Mouse (Mus musculus) forebrain, embryonic 11.5 days (tissue): Measurements from ENCODE around the gene Gldn. TPM values are rescaled to one million over a fixed set of nuclear protein-coding genes. Genes with fewer than 3 reads are reported as not detected.

Source experiments
- ATAC-seq: fragments of 200-750 bp; cut with Nextera tagmentation; replicated peaks from 2 replicates; pipeline ENCODE4 v1.8.0; 2017; ENCODE audit warnings: moderate TSS enrichment; ENCODE audit not compliant: low FRiP score
- DNase-seq: peaks from one replicate; pipeline ENCODE4 v3.0.0-alpha.2; 2017; ENCODE audit warnings: low spot score
- H3K27ac ChIP-seq: fragments of 300-500 bp; sonication (generic); 2 replicates; pipeline ENCODE4 v1.5.1; 2014; ENCODE audit warnings: low read depth, low read length
- H3K27me3 ChIP-seq: fragments of 300-500 bp; sonication (generic); 2 replicates; pipeline ENCODE4 v1.6.1; 2014; ENCODE audit warnings: mild to moderate bottlenecking, low read length, mixed read lengths; ENCODE audit not compliant: control insufficient read depth, insufficient read depth
- H3K36me3 ChIP-seq: fragments of 300-500 bp; sonication (generic); 2 replicates; pipeline ENCODE4 v1.6.1; 2014; ENCODE audit warnings: mild to moderate bottlenecking, low read length, moderate library complexity, mixed read lengths; ENCODE audit not compliant: control insufficient read depth, insufficient read depth
- H3K4me1 ChIP-seq: fragments of 300-500 bp; sonication (generic); replicated peaks from 2 replicates; pipeline ENCODE4 v1.6.1; 2014; ENCODE audit warnings: low read length, mixed read lengths; ENCODE audit not compliant: control insufficient read depth, insufficient read depth
- H3K4me2 ChIP-seq: fragments of 300-500 bp; sonication (generic); 2 replicates; pipeline ENCODE4 v1.6.1; 2014; ENCODE audit warnings: low read depth, mild to moderate bottlenecking, low read length, moderate library complexity, mixed read lengths; ENCODE audit not compliant: severe bottlenecking
- H3K4me3 ChIP-seq: fragments of 300-500 bp; sonication (generic); 2 replicates; pipeline ENCODE4 v1.5.1; 2014; ENCODE audit warnings: low read depth, low read length
- H3K9ac ChIP-seq: fragments of 300-500 bp; sonication (generic); 2 replicates; pipeline ENCODE4 v1.6.1; 2014; ENCODE audit warnings: low read length
- H3K9me3 ChIP-seq: fragments of 300-500 bp; sonication (generic); 2 replicates; pipeline ENCODE4 v1.6.1; 2016; ENCODE audit warnings: low read length, mixed read lengths; ENCODE audit not compliant: control insufficient read depth
- WGBS: fragments of 180-500 bp; shearing (Covaris S2); extraction: QIAGEN DNeasy Blood & Tissue Kit; methylation state at CpG from one replicate; pipeline ENCODE4 v1.1.7; 2014; 5-methylcytosine and 5-hydroxymethylcytosine counted together
- polyA plus RNA-seq: library from polyadenylated mRNA; unstranded; fragments of >200 nt; fragmentation: Nextera tagmentation; extraction: Ambion mirVana; gene quantifications from 2 replicates; pipeline ENCODE4 v1.2.1, GENCODE M21; 2014

Gldn gene
- polyA plus RNA-seq, 1 experiment from 2014 or later, result 0.11 TPM

- H3K27me3 ChIP-seq, result no peaks in the 10 kb centered on the region
- H3K9ac ChIP-seq, result no peak overlapping the region
- no peak overlapping the region for H3K4me3 ChIP-seq
- H3K36me3 ChIP-seq, result no peaks in the 10 kb centered on the region
- no peaks in the 10 kb centered on the region for H3K9me3 ChIP-seq
- H3K27ac ChIP-seq, result no peak overlapping the region
- peaks cover 6% of the 10 kb centered on the region; the same call in 1 of the 2 replicates for H3K4me1 ChIP-seq
- ATAC-seq (peak; percentile 72), DNase-seq (peak; percentile 67)
- H3K4me2 ChIP-seq, result no peak overlapping the region
- WGBS, result 16% methylated on average over 12 of the region's 12 CpGs
Measured at GRCm38 (mm10) chr9:54335582-54335981, 49.3 kb downstream of the Gldn start.

GRCm38 (mm10) chr9:54336532-54337144, 50.4 kb downstream of the Gldn start:
- ATAC-seq (peak; percentile 75; the same call in 1 of the 2 replicates), DNase-seq (peak; percentile 76)
- H3K4me1 ChIP-seq, result peaks cover 6% of the 10 kb centered on the region; the same call in 1 of the 2 replicates
- H3K27ac ChIP-seq, result no peak overlapping the region
- H3K4me2 ChIP-seq, result no peak overlapping the region
- no peaks in the 10 kb centered on the region for H3K9me3 ChIP-seq
- WGBS, result 47% methylated on average over 6 of the region's 6 CpGs
- no peak overlapping the region for H3K9ac ChIP-seq
- no peaks in the 10 kb centered on the region for H3K36me3 ChIP-seq
- H3K4me3 ChIP-seq, result no peak overlapping the region
- H3K27me3 ChIP-seq, result no peaks in the 10 kb centered on the region

DNA sequence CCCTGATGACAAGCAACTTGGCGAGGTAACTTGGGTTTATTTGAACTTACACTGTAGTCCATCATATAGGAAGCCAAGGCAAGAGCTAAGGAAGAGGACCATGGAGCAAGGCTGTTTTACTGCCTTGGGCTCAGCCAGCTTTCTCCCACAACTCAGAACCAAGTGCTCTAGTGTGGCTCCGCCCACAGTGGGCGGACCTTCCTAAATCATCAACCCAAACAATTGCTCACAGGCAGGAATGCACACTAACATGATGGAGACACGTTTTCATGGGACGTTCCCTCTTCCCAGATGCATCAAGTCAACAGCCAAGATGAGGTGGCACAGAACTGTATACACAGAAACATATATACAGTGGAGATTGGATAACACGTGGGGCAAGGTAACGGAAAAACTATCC, 55.7 kb downstream of the Gldn start:
- no peak overlapping the region for H3K27ac ChIP-seq
- no peaks in the 10 kb centered on the region for H3K36me3 ChIP-seq
- no peak overlapping the region for H3K4me3 ChIP-seq
- H3K4me1 ChIP-seq, result no peaks in the 10 kb centered on the region
- H3K4me2 ChIP-seq, result no peak overlapping the region
- H3K9me3 ChIP-seq, result no peaks in the 10 kb centered on the region
- ATAC-seq (no peak), DNase-seq (no peak)
- no peak overlapping the region for H3K9ac ChIP-seq
- no peaks in the 10 kb centered on the region for H3K27me3 ChIP-seq
- 75% methylated on average over 7 of the region's 7 CpGs for WGBS

DNA sequence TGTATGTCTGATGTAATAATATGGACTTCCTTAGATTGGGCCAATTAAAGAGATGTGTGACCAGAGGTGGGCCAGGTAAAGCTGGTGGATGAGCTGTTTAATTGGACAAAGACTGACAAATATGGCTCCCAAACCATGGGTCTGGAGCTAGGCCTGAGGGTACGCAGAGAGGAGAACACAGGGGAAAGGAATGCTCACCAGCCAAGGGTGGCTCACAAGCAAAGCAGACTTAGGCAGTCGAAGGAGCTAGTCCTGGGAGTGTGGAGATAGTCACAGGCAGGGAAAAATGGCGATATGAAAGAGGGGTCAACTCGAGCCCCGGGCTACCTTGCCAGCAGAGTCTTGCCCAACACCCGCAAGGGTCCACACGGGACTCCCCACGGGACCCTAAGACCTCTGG, 70.5 kb downstream of the Gldn start:
- H3K4me2 ChIP-seq, result no peak overlapping the region
- H3K36me3 ChIP-seq, result no peaks in the 10 kb centered on the region
- no peak for DNase-seq
- H3K4me1 ChIP-seq, result no peaks in the 10 kb centered on the region
- H3K9me3 ChIP-seq, result no peaks in the 10 kb centered on the region
- no peak overlapping the region for H3K4me3 ChIP-seq
- H3K27me3 ChIP-seq, result no peaks in the 10 kb centered on the region
- no peak for ATAC-seq
- no peak overlapping the region for H3K9ac ChIP-seq
- WGBS, result 93% methylated on average over 6 of the region's 8 CpGs
- H3K27ac ChIP-seq, result no peak overlapping the region

Other genes with a start within 250 kb of the Gldn start
- 0.12 TPM in 1 of 2 replicates, not detected in the other for gene Tnfaip8l3, start 218.1 kb upstream of the Gldn start, polyA plus RNA-seq
- not detected in 2 replicates for gene Cyp19a1, start 18.4 kb upstream of the Gldn start, polyA plus RNA-seq
- 13.0 and 15.2 TPM in 2 replicates for gene Dmxl2, start 215.1 kb downstream of the Gldn start, polyA plus RNA-seq